Mouse (Mus musculus): ENCODE data around the gene Tnnt2. TPM values are rescaled to one million over a fixed set of nuclear protein-coding genes. Genes with fewer than 3 reads are reported as not detected.

Gene Tnnt2
- polyA plus RNA-seq, 1 experiment from 2014 or later = not detected

- H3K4me3 ChIP-seq (ENCODE audit: inconsistent target) = no peak overlapping the region
- 35% methylated on average over 7 of the region's 7 CpGs for WGBS (ENCODE audit: missing documents)
- H3K27ac ChIP-seq = no peak overlapping the region
- no peaks in the 10 kb centered on the region for H3K36me3 ChIP-seq (ENCODE audit: inconsistent target)
- no peaks in the 10 kb centered on the region for H3K79me2 ChIP-seq (ENCODE audit: inconsistent target)
Observed at GRCm38 (mm10) chr1:135811016-135811646, 25.0 kb upstream of the Tnnt2 start.

GRCm38 (mm10) chr1:135812205-135812604 is 23.9 kb upstream of the Tnnt2 start:
- 93% methylated on average over 3 of the region's 3 CpGs for WGBS (ENCODE audit: missing documents)
- no peaks in the 10 kb centered on the region for H3K79me2 ChIP-seq (ENCODE audit: inconsistent target)
- H3K27ac ChIP-seq = no peak overlapping the region
- no peaks in the 10 kb centered on the region for H3K36me3 ChIP-seq (ENCODE audit: inconsistent target)
- no peak overlapping the region for H3K4me3 ChIP-seq (ENCODE audit: inconsistent target)

GRCm38 (mm10) chr1:135812618-135813017 is 23.5 kb upstream of the Tnnt2 start:
- Histone ChIP-seq H3K4me3 (ENCODE audit: inconsistent target) (no peak overlapping the region), H3K36me3 (ENCODE audit: inconsistent target) (no peaks in the 10 kb centered on the region), H3K27ac (no peak overlapping the region), H3K79me2 (ENCODE audit: inconsistent target) (no peaks in the 10 kb centered on the region)
- 59% methylated on average over 2 of the region's 2 CpGs for WGBS (ENCODE audit: missing documents)

- WGBS (ENCODE audit: missing documents) = 61% methylated on average over 4 of the region's 4 CpGs
- no peak overlapping the region for H3K27ac ChIP-seq
- H3K4me3 ChIP-seq (ENCODE audit: inconsistent target) = no peak overlapping the region
- H3K79me2 ChIP-seq (ENCODE audit: inconsistent target) = no peaks in the 10 kb centered on the region
- no peaks in the 10 kb centered on the region for H3K36me3 ChIP-seq (ENCODE audit: inconsistent target)
Observed at GRCm38 (mm10) chr1:135813071-135813470, 23.1 kb upstream of the Tnnt2 start.

GRCm38 (mm10) chr1:135813687-135814395 is 22.3 kb upstream of the Tnnt2 start:
- H3K27ac ChIP-seq = no peak overlapping the region
- WGBS (ENCODE audit: missing documents) = 44% methylated on average over 5 of the region's 5 CpGs
- H3K79me2 ChIP-seq (ENCODE audit: inconsistent target) = no peaks in the 10 kb centered on the region
- H3K4me3 ChIP-seq (ENCODE audit: inconsistent target) = no peak overlapping the region
- H3K36me3 ChIP-seq (ENCODE audit: inconsistent target) = no peaks in the 10 kb centered on the region

- Histone ChIP-seq H3K79me2 (ENCODE audit: inconsistent target) (no peaks in the 10 kb centered on the region), H3K4me3 (ENCODE audit: inconsistent target) (no peak overlapping the region), H3K36me3 (ENCODE audit: inconsistent target) (no peaks in the 10 kb centered on the region), H3K27ac (no peak overlapping the region)
- WGBS (ENCODE audit: missing documents) = 73% methylated on average over 5 of the region's 5 CpGs
Observed at GRCm38 (mm10) chr1:135814531-135814930, 21.6 kb upstream of the Tnnt2 start.

- Histone ChIP-seq H3K79me2 (ENCODE audit: inconsistent target) (no peaks in the 10 kb centered on the region), H3K27ac (no peak overlapping the region), H3K4me3 (ENCODE audit: inconsistent target) (no peak overlapping the region), H3K36me3 (ENCODE audit: inconsistent target) (no peaks in the 10 kb centered on the region)
- 25% methylated on average over 4 of the region's 4 CpGs for WGBS (ENCODE audit: missing documents)
Observed at GRCm38 (mm10) chr1:135817595-135817994, 18.6 kb upstream of the Tnnt2 start.

- under 1% methylated on average over 63 of the region's 63 CpGs for WGBS (ENCODE audit: missing documents)
- no peaks in the 10 kb centered on the region for H3K79me2 ChIP-seq (ENCODE audit: inconsistent target)
- no peak within 1 kb of the TSS for H3K27ac ChIP-seq
- no peak within 1 kb of the TSS for H3K4me3 ChIP-seq (ENCODE audit: inconsistent target)
- H3K36me3 ChIP-seq (ENCODE audit: inconsistent target) = no peaks in the 10 kb centered on the region
Observed at GRCm38 (mm10) chr1:135818481-135819086, 17.6 kb upstream of the Tnnt2 start, which contains the start of gene Lad1. TSS of gene Lad1 (plus strand) at chr1:135818598.

GRCm38 (mm10) chr1:135820071-135820470 is 16.1 kb upstream of the Tnnt2 start:
- H3K79me2 ChIP-seq (ENCODE audit: inconsistent target) = no peaks in the 10 kb centered on the region
- no peak overlapping the region for H3K4me3 ChIP-seq (ENCODE audit: inconsistent target)
- 94% methylated on average over 10 of the region's 10 CpGs for WGBS (ENCODE audit: missing documents)
- no peak overlapping the region for H3K27ac ChIP-seq
- H3K36me3 ChIP-seq (ENCODE audit: inconsistent target) = no peaks in the 10 kb centered on the region

GRCm38 (mm10) chr1:135820736-135821364 is 15.3 kb upstream of the Tnnt2 start:
- Histone ChIP-seq H3K36me3 (ENCODE audit: inconsistent target) (no peaks in the 10 kb centered on the region), H3K79me2 (ENCODE audit: inconsistent target) (no peaks in the 10 kb centered on the region), H3K27ac (no peak overlapping the region), H3K4me3 (ENCODE audit: inconsistent target) (no peak overlapping the region)
- 88% methylated on average over 15 of the region's 16 CpGs for WGBS (ENCODE audit: missing documents)

- Histone ChIP-seq H3K79me2 (ENCODE audit: inconsistent target) (no peaks in the 10 kb centered on the region), H3K27ac (no peak overlapping the region), H3K36me3 (ENCODE audit: inconsistent target) (no peaks in the 10 kb centered on the region), H3K4me3 (ENCODE audit: inconsistent target) (no peak overlapping the region)
- 93% methylated on average over 7 of the region's 7 CpGs for WGBS (ENCODE audit: missing documents)
Observed at GRCm38 (mm10) chr1:135821780-135822179, 14.4 kb upstream of the Tnnt2 start.

- Histone ChIP-seq H3K79me2 (ENCODE audit: inconsistent target) (no peaks in the 10 kb centered on the region), H3K27ac (no peak overlapping the region), H3K36me3 (ENCODE audit: inconsistent target) (no peaks in the 10 kb centered on the region), H3K4me3 (ENCODE audit: inconsistent target) (no peak overlapping the region)
- WGBS (ENCODE audit: missing documents) = 6% methylated on average over 1 of the region's 1 CpGs
Observed at GRCm38 (mm10) chr1:135828918-135829317, 7.2 kb upstream of the Tnnt2 start.

GRCm38 (mm10) chr1:135834206-135834859 is 1.8 kb upstream of the Tnnt2 start:
- Histone ChIP-seq H3K27ac (no peak overlapping the region), H3K79me2 (ENCODE audit: inconsistent target) (no peaks in the 10 kb centered on the region), H3K4me3 (ENCODE audit: inconsistent target) (no peak overlapping the region), H3K36me3 (ENCODE audit: inconsistent target) (no peaks in the 10 kb centered on the region)
- WGBS (ENCODE audit: missing documents) = 76% methylated on average over 6 of the region's 6 CpGs

GRCm38 (mm10) chr1:135834983-135835382 is 1.2 kb upstream of the Tnnt2 start:
- H3K36me3 ChIP-seq (ENCODE audit: inconsistent target) = no peaks in the 10 kb centered on the region
- H3K4me3 ChIP-seq (ENCODE audit: inconsistent target) = no peak overlapping the region
- WGBS (ENCODE audit: missing documents) = 92% methylated on average over 7 of the region's 8 CpGs
- no peak overlapping the region for H3K27ac ChIP-seq
- no peaks in the 10 kb centered on the region for H3K79me2 ChIP-seq (ENCODE audit: inconsistent target)
